Mouse (Mus musculus) embryonic fibroblast, embryonic 13.5 days (primary cell): ENCODE results near the gene Tenm4.

Experiments used
- CTCF ChIP-seq: IDR thresholded peaks from 2 replicates; pipeline ENCODE4 v1.5.1; 2011; ENCODE audit warnings: mild to moderate bottlenecking, control low read depth, low read length, moderate library complexity, borderline replicate concordance; ENCODE audit not compliant: insufficient read depth
- POLR2A ChIP-seq: IDR thresholded peaks from 2 replicates; pipeline ENCODE4 v1.6.1; 2011; ENCODE audit warnings: low read depth, mild to moderate bottlenecking, control low read depth, low read length, moderate library complexity

DNA sequence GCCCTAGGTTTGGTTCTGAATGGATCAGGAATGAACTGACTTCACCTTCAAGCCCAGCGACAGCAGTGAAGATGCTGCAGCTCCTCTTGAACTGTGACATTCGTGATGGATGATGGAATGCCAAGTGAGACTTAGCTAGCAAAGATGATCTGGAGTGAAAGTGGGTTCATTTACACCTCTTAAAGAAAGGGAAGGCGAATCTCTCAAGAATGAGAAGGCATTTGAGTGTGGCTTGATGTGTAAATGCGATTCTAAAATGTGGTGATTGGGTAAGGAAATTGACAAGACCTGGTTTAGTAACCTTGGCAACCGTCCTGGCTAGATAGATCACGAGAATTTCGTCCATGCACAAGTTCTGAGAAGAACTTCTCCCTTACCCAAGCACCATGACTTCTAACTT, 321.6 kb downstream of the Tenm4 start:
- no peak for TF ChIP-seq CTCF
- no peak for TF ChIP-seq POLR2A
